Mouse (Mus musculus) skeletal muscle tissue, postnatal 0 days (tissue): Measurements from ENCODE around the gene Olfr683. TPM values are rescaled to one million over a fixed set of nuclear protein-coding genes. Genes with fewer than 3 reads are reported as not detected.

Experiments used
- polyA plus RNA-seq: library from polyadenylated mRNA; unstranded; fragments of >200 nt; fragmentation: Nextera tagmentation; extraction: Ambion mirVana; gene quantifications from 2 replicates; pipeline ENCODE4 v1.2.1, GENCODE M21; 2015

Olfr683 gene
- polyA plus RNA-seq: not detected in 2 replicates

GRCm38 (mm10) chr7:105146912-105147311, at the start of gene Olfr683:
Olfr683 (minus strand) TSS chr7:105147012.

GRCm38 (mm10) chr7:105185912-105186311, 39.1 kb upstream of the Olfr683 start, which contains the start of gene Olfr685:
Olfr685 (minus strand) TSS chr7:105186012.

GRCm38 (mm10) chr7:105163553-105163952, 16.7 kb upstream of the Olfr683 start, which contains the start of gene Olfr684:
Olfr684 (minus strand) TSS chr7:105163653.

GRCm38 (mm10) chr7:105116536-105116935, 30.3 kb downstream of the Olfr683 start, which contains the start of gene Olfr681:
Olfr681 (plus strand) TSS chr7:105116836.

GRCm38 (mm10) chr7:105092717-105093116, 54.1 kb downstream of the Olfr683 start, which contains the start of gene Olfr680-ps1:
Olfr680-ps1 (minus strand) TSS chr7:105092817.

Other genes starting within 250 kb of the Olfr683 start
- gene Olfr667, start 225.5 kb downstream of the Olfr683 start, polyA plus RNA-seq: not detected in 2 replicates
- gene Olfr668, start 219.0 kb downstream of the Olfr683 start, polyA plus RNA-seq: not detected in 2 replicates
- gene Olfr669, start 212.8 kb downstream of the Olfr683 start, polyA plus RNA-seq: not detected in 2 replicates
- gene Olfr670, start 184.4 kb downstream of the Olfr683 start, polyA plus RNA-seq: not detected in 2 replicates
- gene Olfr671, start 167.9 kb downstream of the Olfr683 start, polyA plus RNA-seq: not detected in 2 replicates
- not detected in 2 replicates for gene Olfr672, start 145.0 kb downstream of the Olfr683 start, polyA plus RNA-seq
- gene Olfr675, start 118.6 kb downstream of the Olfr683 start, polyA plus RNA-seq: not detected in 2 replicates
- gene Olfr676, start 114.3 kb downstream of the Olfr683 start, polyA plus RNA-seq: not detected in 2 replicates
- not detected in 2 replicates for gene Olfr677, start 95.6 kb downstream of the Olfr683 start, polyA plus RNA-seq
- gene Olfr678, start 82.5 kb downstream of the Olfr683 start, polyA plus RNA-seq: not detected in 2 replicates
- gene Olfr679, start 65.8 kb downstream of the Olfr683 start, polyA plus RNA-seq: not detected in 2 replicates
- not detected in 2 replicates for gene Olfr680-ps1, start 54.2 kb downstream of the Olfr683 start, polyA plus RNA-seq
- gene Olfr681, start 30.2 kb downstream of the Olfr683 start, polyA plus RNA-seq: not detected in 2 replicates
- gene Olfr684, start 16.6 kb upstream of the Olfr683 start, polyA plus RNA-seq: not detected in 2 replicates
- not detected in 2 replicates for gene Olfr685, start 39.0 kb upstream of the Olfr683 start, polyA plus RNA-seq
- not detected in 2 replicates for gene Olfr686, start 60.5 kb upstream of the Olfr683 start, polyA plus RNA-seq
- not detected in 2 replicates for gene Olfr688, start 141.1 kb upstream of the Olfr683 start, polyA plus RNA-seq
- gene Olfr689, start 164.2 kb upstream of the Olfr683 start, polyA plus RNA-seq: not detected in 2 replicates
- gene Olfr690, start 187.1 kb upstream of the Olfr683 start, polyA plus RNA-seq: not detected in 2 replicates
- not detected in 2 replicates for gene Olfr691, start 195.3 kb upstream of the Olfr683 start, polyA plus RNA-seq
- not detected in 2 replicates for gene Olfr692, start 221.2 kb upstream of the Olfr683 start, polyA plus RNA-seq
- gene Gm5901, start 228.0 kb upstream of the Olfr683 start, polyA plus RNA-seq: not detected in 2 replicates